Mouse (Mus musculus) CH12.LX (cell line): ENCODE measurements around the gene Ccdc62. TPM values are rescaled to one million over a fixed set of nuclear protein-coding genes. Genes with fewer than 3 reads are reported as not detected.

Source experiments
- DNase-seq: peaks from one replicate; pipeline ENCODE4 v3.0.0-alpha.2; 2013; ENCODE audit errors: extremely low read depth
- H3K27ac ChIP-seq: 2 replicates; pipeline ENCODE4 v1.5.1; 2012; ENCODE audit warnings: low read depth, mild to moderate bottlenecking, control low read depth, moderate library complexity; ENCODE audit not compliant: insufficient read depth
- H3K27me3 ChIP-seq: replicated peaks from 2 replicates; pipeline ENCODE3; 2012; ENCODE audit warnings: inconsistent platforms
- H3K36me3 ChIP-seq, 2 experiments: replicated peaks in 1 of 2; 2 replicates each; pipeline versions ENCODE3 to v1.6.1; 2012; ENCODE audit warnings: inconsistent platforms in 1 of 2, low read length in 1 of 2, mild to moderate bottlenecking in 1 of 2, mixed read lengths in 1 of 2, moderate library complexity in 1 of 2; ENCODE audit not compliant: control insufficient read depth in 1 of 2, insufficient read depth in 1 of 2
- H3K4me1 ChIP-seq, 2 experiments: 2 replicates each; pipeline ENCODE4 v1.6.1; 2012; ENCODE audit warnings: inconsistent platforms in 1 of 2, moderate library complexity in 1 of 2; ENCODE audit not compliant: insufficient read depth in 2 of 2, control insufficient read depth in 1 of 2
- H3K4me2 ChIP-seq: 2 replicates; pipeline ENCODE4 v1.6.1; 2012; ENCODE audit warnings: low read depth, mild to moderate bottlenecking, control low read depth; ENCODE audit not compliant: poor library complexity, insufficient read depth, severe bottlenecking
- H3K4me3 ChIP-seq, 3 experiments: fragments of 150-350 bp in 1 of 3; sonication (generic) in 1 of 3; replicated peaks in 1 of 3; 2 replicates each; pipeline versions ENCODE3 to v1.5.1; 2011 to 2012; ENCODE audit warnings: low read depth in 2 of 3, low read length in 2 of 3, mild to moderate bottlenecking in 2 of 3, moderate library complexity in 2 of 3, control low read depth in 1 of 3, improper control_type of control experiment in 1 of 3, inconsistent platforms in 1 of 3, mixed read lengths in 1 of 3; ENCODE audit not compliant: poor library complexity in 1 of 3
- H3K79me2 ChIP-seq: replicated peaks from 2 replicates; pipeline ENCODE4 v1.6.1; 2012; ENCODE audit warnings: mild to moderate bottlenecking, moderate library complexity; ENCODE audit not compliant: control insufficient read depth, poor library complexity, insufficient read depth, severe bottlenecking; ENCODE audit errors: extremely low read depth
- H3K9ac ChIP-seq: 2 replicates; pipeline ENCODE4 v1.6.1; 2012; ENCODE audit warnings: low read depth, mild to moderate bottlenecking, control low read depth, moderate library complexity; ENCODE audit not compliant: insufficient read depth
- H3K9me3 ChIP-seq: replicated peaks from 2 replicates; pipeline ENCODE3; 2012; ENCODE audit warnings: low read length, inconsistent platforms, mixed read lengths
- CHD1 ChIP-seq: IDR thresholded peaks from 2 replicates; pipeline ENCODE4 v1.6.1; 2012; ENCODE audit warnings: low read depth, low read length, improper control_type of control experiment, inconsistent platforms
- CTCF ChIP-seq, 2 experiments: IDR thresholded peaks in 1 of 2; conservative IDR thresholded peaks in 1 of 2; 2 replicates each; pipeline ENCODE4 v1.5.1; 2011 to 2012; ENCODE audit warnings: low read depth in 2 of 2, low read length in 2 of 2, improper control_type of control experiment in 1 of 2, inconsistent platforms in 1 of 2, mild to moderate bottlenecking in 1 of 2, moderate library complexity in 1 of 2
- EP300 ChIP-seq: IDR thresholded peaks from 2 replicates; pipeline ENCODE4 v1.6.1; 2011; ENCODE audit warnings: low read length, improper control_type of control experiment
- HCFC1 ChIP-seq: IDR thresholded peaks from 2 replicates; pipeline ENCODE4 v1.6.1; 2012; ENCODE audit warnings: low read depth, mild to moderate bottlenecking, inconsistent platforms, low read length, improper control_type of control experiment
- JUN ChIP-seq: IDR thresholded peaks from 2 replicates; pipeline ENCODE4 v1.6.1; 2011; ENCODE audit warnings: low read depth, mild to moderate bottlenecking, low read length, improper control_type of control experiment, moderate library complexity; ENCODE audit not compliant: insufficient read depth
- MAFK ChIP-seq: IDR thresholded peaks from 2 replicates; pipeline ENCODE4 v1.6.1; 2011; ENCODE audit warnings: low read length, improper control_type of control experiment; ENCODE audit not compliant: insufficient replicate concordance
- MAX ChIP-seq: IDR thresholded peaks from 2 replicates; pipeline ENCODE4 v1.6.1; 2011; ENCODE audit warnings: low read length, improper control_type of control experiment
- MAZ ChIP-seq: IDR thresholded peaks from 2 replicates; pipeline ENCODE4 v1.6.1; 2012; ENCODE audit warnings: low read depth, mild to moderate bottlenecking, inconsistent platforms, low read length, improper control_type of control experiment, moderate library complexity
- MXI1 ChIP-seq: IDR thresholded peaks from 2 replicates; pipeline ENCODE4 v1.6.1; 2011; ENCODE audit warnings: mild to moderate bottlenecking, low read depth, low read length, improper control_type of control experiment
- MYC ChIP-seq: IDR thresholded peaks from 2 replicates; pipeline ENCODE4 v1.6.1; 2011; ENCODE audit warnings: low read depth, mild to moderate bottlenecking, improper control_type of control experiment, low read length
- POLR2AphosphoS2 ChIP-seq: IDR thresholded peaks from 2 replicates; pipeline ENCODE4 v1.6.1; 2011; ENCODE audit warnings: low read depth, low read length, improper control_type of control experiment
- RAD21 ChIP-seq: IDR thresholded peaks from 2 replicates; pipeline ENCODE4 v1.6.1; 2011; ENCODE audit warnings: low read depth, mild to moderate bottlenecking, low read length, improper control_type of control experiment, moderate library complexity
- SIN3A ChIP-seq: IDR thresholded peaks from 2 replicates; pipeline ENCODE4 v1.6.1; 2012; ENCODE audit warnings: low read length, improper control_type of control experiment, inconsistent platforms
- SMC3 ChIP-seq: IDR thresholded peaks from 2 replicates; pipeline ENCODE4 v1.6.1; 2011; ENCODE audit warnings: low read depth, low read length, improper control_type of control experiment
- TBP ChIP-seq: conservative IDR thresholded peaks from 2 replicates; pipeline ENCODE4 v1.6.1; 2011; ENCODE audit warnings: low read depth, low read length, improper control_type of control experiment
- USF2 ChIP-seq: conservative IDR thresholded peaks from 2 replicates; pipeline ENCODE4 v1.6.1; 2011; ENCODE audit warnings: low read depth, low read length, improper control_type of control experiment
- ZC3H11A ChIP-seq: IDR thresholded peaks from 2 replicates; pipeline ENCODE4 v1.6.1; 2012; ENCODE audit warnings: low read depth, mild to moderate bottlenecking, inconsistent platforms, low read length, improper control_type of control experiment
- dilution Hi-C: fragments of 300-500 bp; cut with MboI; formaldehyde crosslinking; loops from 2 replicates; pipeline ENCODE4 v1.14.3; 2020; ENCODE audit warnings: low sequenced_read_pairs; ENCODE audit not compliant: extremely low pct_unique_long_range_greater_than_20kb, extremely low pct_ligation_motif_present
- in situ Hi-C: fragments of 300-500 bp; cut with MboI; formaldehyde crosslinking; loops from 3 replicates; pipeline ENCODE4 v1.14.3; 2019; ENCODE audit warnings: low sequenced_read_pairs, low pct_ligation_motif_present, low pct_unique_long_range_greater_than_20kb, mixed read lengths
- polyA plus RNA-seq: library from polyadenylated mRNA; unstranded; fragments of >175 nt; gene quantifications from 2 replicates; pipeline ENCODE4 v1.2.1, GENCODE M21; 2012; ENCODE audit warnings: low read depth; ENCODE audit not compliant: insufficient read length
- total RNA-seq, 2 experiments: library from RNA; depleted of rRNA; stranded (reverse); fragments of 300-350 nt in 1 of 2; fragments of >200 nt in 1 of 2; gene quantifications; 2 replicates each; pipeline ENCODE4 v1.2.3; 2012 to 2014

Gene Ccdc62
- total and polyA plus RNA-seq, 3 experiments = 1.6 to 5.3 (median 2.0) TPM

DNA sequence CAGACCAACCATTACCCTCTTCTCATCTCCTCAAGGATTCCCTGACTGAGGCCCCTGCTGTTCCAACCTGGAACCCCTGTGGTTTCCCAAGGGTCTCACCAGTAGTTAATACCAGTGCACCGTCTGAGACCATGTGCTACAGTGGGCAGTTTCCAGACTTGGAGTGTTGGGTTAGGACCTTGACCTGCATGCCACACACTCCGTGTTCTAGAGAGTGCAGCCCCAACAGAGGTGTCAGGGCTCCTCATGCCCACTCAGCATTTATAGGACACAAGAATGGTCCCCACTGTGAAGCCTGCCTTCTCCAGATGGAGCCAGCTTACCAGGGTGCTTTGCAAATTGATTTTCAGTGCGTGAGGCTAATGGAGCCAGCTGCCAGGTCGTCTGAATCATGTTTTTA lies 72.9 kb downstream of the Ccdc62 start:
- Histone ChIP-seq H3K4me1 (peaks cover 12 to 55% of the 10 kb centered on the region in 2 experiments), H3K79me2 (no peaks in the 10 kb centered on the region), H3K4me2 (no peak overlapping the region), H3K36me3 (peaks cover 89 to 98% of the 10 kb centered on the region in 2 experiments), H3K4me3 (no peak overlapping the region), H3K27me3 (no peaks in the 10 kb centered on the region), H3K27ac (no peak overlapping the region), H3K9me3 (no peaks in the 10 kb centered on the region), H3K9ac (no peak overlapping the region)
- dilution Hi-C loops (no loop called here), in situ Hi-C loops (loop anchor here (5.0 kb wide), 1 partner anchor 79 kb away; no protein-coding TSS in a partner anchor)
- no peak for DNase-seq
- TF ChIP-seq POLR2AphosphoS2 (0 out of 2 replicates have a peak, but pooled peaks have one; percentile 11), MXI1 (no peak)

DNA sequence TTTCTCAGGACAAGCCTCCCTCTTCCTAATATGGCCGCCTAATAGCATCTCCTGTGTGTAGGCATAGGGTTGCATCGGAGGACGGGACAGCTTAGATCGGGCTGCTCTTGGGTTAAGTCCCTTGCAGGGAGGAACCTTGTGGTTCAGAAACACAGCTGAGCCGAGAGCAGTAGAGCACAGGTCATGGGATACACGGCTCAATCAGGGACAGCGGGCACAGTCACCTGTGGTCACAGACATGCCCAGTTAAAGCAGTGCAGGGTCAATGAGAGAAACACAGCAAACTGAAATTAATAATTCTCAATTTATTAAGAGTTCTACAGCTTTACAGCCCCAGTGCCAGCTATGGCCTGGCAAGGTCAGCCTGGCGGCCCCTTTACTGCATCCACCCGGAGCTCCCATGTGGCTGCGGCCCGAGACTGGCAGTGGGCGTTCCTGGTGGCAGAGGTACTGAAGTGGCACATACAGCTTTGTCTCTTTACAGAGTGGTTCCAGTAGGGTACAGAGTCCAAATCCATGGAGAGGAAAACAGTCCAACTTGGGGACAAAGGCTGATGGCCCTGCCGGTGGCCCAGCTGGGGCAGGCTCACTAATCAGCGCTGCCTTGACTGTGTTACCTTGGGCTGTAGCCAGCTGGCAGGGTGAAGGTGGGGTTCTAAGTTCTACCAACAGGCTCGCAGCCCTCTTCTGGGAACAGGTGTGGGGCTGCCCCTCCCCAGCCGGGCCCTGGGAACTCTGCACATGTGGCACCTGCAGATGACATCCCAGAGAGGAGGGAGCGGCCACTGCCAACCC lies 74.1 kb downstream of the Ccdc62 start:
- Histone ChIP-seq H3K36me3 (peaks cover 85 to 97% of the 10 kb centered on the region in 2 experiments), H3K4me1 (peaks cover 12 to 55% of the 10 kb centered on the region in 2 experiments), H3K79me2 (no peaks in the 10 kb centered on the region), H3K4me3 (no peak overlapping the region), H3K9me3 (no peaks in the 10 kb centered on the region), H3K27me3 (no peaks in the 10 kb centered on the region), H3K4me2 (no peak overlapping the region), H3K27ac (no peak overlapping the region), H3K9ac (no peak overlapping the region)
- no peak for DNase-seq
- TF ChIP-seq POLR2AphosphoS2 = peak; percentile 16; the same call in 1 of the 2 replicates
- TF ChIP-seq MAX = no peak
- dilution Hi-C loops (no loop called here), in situ Hi-C loops (loop anchor here (5.0 kb wide), 1 partner anchor 78 kb away; no protein-coding TSS in a partner anchor)

DNA sequence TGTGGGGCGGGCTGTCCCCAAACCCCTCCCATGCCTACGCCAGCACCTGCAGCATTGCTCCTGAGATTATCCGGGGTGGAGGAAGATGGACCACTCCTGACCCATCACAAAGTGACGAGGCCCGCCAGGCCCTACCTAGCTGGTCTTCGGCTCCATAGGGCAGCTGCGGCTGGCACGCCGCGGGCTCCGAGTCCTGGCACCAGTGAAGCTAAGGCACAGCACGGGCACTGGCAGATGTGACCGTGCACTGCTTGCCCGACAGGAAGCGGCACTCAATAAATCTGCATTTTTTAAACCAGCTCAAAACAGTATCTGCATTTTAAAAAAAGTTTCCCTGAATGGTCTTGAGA lies 74.6 kb downstream of the Ccdc62 start:
- dilution Hi-C loops = no loop called here
- H3K9me3 ChIP-seq = no peaks in the 10 kb centered on the region

More for the DNA sequence above, 74.6 kb downstream of the Ccdc62 start:
- Histone ChIP-seq H3K4me1 (peaks cover 12 to 57% of the 10 kb centered on the region in 2 experiments), H3K79me2 (no peaks in the 10 kb centered on the region), H3K36me3 (peaks cover 85 to 97% of the 10 kb centered on the region in 2 experiments), H3K27ac (no peak overlapping the region), H3K9ac (no peak overlapping the region), H3K27me3 (no peaks in the 10 kb centered on the region), H3K4me2 (no peak overlapping the region), H3K4me3 (no peak overlapping the region)
- in situ Hi-C loops = no loop called here
- DNase-seq = no peak
- TF ChIP-seq ZC3H11A (no peak), USF2 (no peak), SMC3 (no peak), TBP (no peak), MYC (no peak), EP300 (no peak), HCFC1 (no peak), RAD21 (no peak), CTCF (conservative IDR thresholded peaks at IDR 0.05 in 1 of 2, IDR thresholded peaks at IDR 0.05 in 1 of 2; ENCODE audit: low read depth in 2 of 2, low read length in 2 of 2) (no peak), SIN3A (no peak), CHD1 (no peak), MAFK (no peak), JUN (no peak), MAZ (no peak)
